Mouse (Mus musculus): ENCODE measurements around the gene Eya2. TPM values are rescaled to one million over a fixed set of nuclear protein-coding genes. Genes with fewer than 3 reads are reported as not detected.

Gene Eya2
- polyA plus RNA-seq, 1 experiment from 2014 or later = 7.8 TPM

DNA sequence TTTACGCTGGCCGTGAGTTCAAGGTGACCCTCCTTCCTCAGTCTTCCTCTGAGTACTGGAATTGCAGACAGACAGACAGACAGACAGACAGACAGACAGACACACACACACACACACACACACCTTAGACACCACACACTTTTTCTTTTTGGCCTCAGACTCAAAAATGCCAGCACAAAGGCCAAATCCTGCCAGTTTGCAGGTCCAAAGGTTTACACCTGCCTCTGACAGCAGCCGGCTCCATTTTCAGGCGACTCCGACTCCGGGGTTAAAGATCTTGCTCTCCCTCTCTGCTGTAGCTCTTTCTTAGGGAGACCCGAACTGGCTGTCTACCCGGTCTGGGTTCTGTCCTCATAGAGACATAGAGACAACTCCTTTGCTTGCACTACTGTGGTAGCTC is 30.7 kb upstream of the Eya2 start:
- no peaks in the 10 kb centered on the region for H3K9me3 ChIP-seq
- no peak overlapping the region for H3K27ac ChIP-seq
- no peak for ATAC-seq (ENCODE audit: low FRiP score)
- no peak overlapping the region for H3K4me2 ChIP-seq
- no peak overlapping the region; the same call in 1 of the 2 replicates for H3K4me3 ChIP-seq (replicated peaks)
- H3K27me3 ChIP-seq = peaks cover 34% of the 10 kb centered on the region
- H3K9ac ChIP-seq = no peak overlapping the region
- no peaks in the 10 kb centered on the region for H3K36me3 ChIP-seq (replicated peaks)
- 65% methylated on average over 8 of the region's 8 CpGs for WGBS
- H3K4me1 ChIP-seq = peaks cover 29% of the 10 kb centered on the region

GRCm38 (mm10) chr2:165564620-165565019 is 30.2 kb upstream of the Eya2 start:
- Histone ChIP-seq H3K27ac (no peak overlapping the region), H3K36me3 (replicated peaks) (no peaks in the 10 kb centered on the region), H3K4me2 (no peak overlapping the region), H3K4me3 (replicated peaks) (no peak overlapping the region), H3K9me3 (no peaks in the 10 kb centered on the region), H3K27me3 (peaks cover 34% of the 10 kb centered on the region), H3K9ac (no peak overlapping the region), H3K4me1 (peaks cover 31% of the 10 kb centered on the region)
- 16% methylated on average over 6 of the region's 6 CpGs for WGBS
- ATAC-seq (ENCODE audit: low FRiP score) = no peak

- 84% methylated on average over 6 of the region's 6 CpGs for WGBS
- no peaks in the 10 kb centered on the region for H3K36me3 ChIP-seq (replicated peaks)
- no peak overlapping the region for H3K4me2 ChIP-seq
- H3K4me1 ChIP-seq = peaks cover 25% of the 10 kb centered on the region
- H3K4me3 ChIP-seq (replicated peaks) = no peak overlapping the region
- no peak for ATAC-seq (ENCODE audit: low FRiP score)
- H3K27ac ChIP-seq = no peak overlapping the region
- no peaks in the 10 kb centered on the region for H3K9me3 ChIP-seq
- H3K27me3 ChIP-seq = peaks cover 28% of the 10 kb centered on the region
- H3K9ac ChIP-seq = no peak overlapping the region
Measured at GRCm38 (mm10) chr2:165566898-165567297, 27.9 kb upstream of the Eya2 start.

- ATAC-seq (ENCODE audit: low FRiP score) = no peak
- Histone ChIP-seq H3K27ac (no peak overlapping the region), H3K36me3 (replicated peaks) (no peaks in the 10 kb centered on the region), H3K4me2 (no peak overlapping the region), H3K4me1 (peaks cover 25% of the 10 kb centered on the region), H3K9me3 (no peaks in the 10 kb centered on the region), H3K4me3 (replicated peaks) (no peak overlapping the region), H3K27me3 (peaks cover 23% of the 10 kb centered on the region), H3K9ac (no peak overlapping the region)
- WGBS = 81% methylated on average over 9 of the region's 9 CpGs
Measured at GRCm38 (mm10) chr2:165567820-165568219, 27.0 kb upstream of the Eya2 start.

DNA sequence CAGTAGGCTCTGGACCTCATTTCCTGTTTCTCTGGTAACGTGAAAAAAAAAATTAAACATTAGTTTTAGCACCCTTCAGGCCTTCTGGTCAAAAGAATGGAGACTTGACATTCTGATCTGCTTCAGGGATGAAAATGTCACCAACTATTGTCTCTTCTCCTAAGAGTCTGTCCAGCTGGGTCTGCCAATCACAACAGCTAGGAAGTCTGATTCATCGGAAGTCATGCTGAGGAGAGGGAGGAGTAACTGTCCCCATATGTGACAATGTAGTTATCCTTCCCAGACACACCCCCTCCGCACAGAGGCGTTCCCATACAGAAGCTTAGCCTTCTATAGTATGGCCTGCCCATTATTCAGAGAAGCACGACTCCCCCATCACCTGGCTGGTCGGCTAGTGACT is 25.9 kb upstream of the Eya2 start:
- H3K27ac ChIP-seq = no peak overlapping the region
- no peak overlapping the region for H3K9ac ChIP-seq
- ATAC-seq (ENCODE audit: low FRiP score) = no peak
- H3K9me3 ChIP-seq = no peaks in the 10 kb centered on the region
- H3K36me3 ChIP-seq (replicated peaks) = no peaks in the 10 kb centered on the region
- H3K27me3 ChIP-seq = peaks cover 13% of the 10 kb centered on the region
- peaks cover 16% of the 10 kb centered on the region for H3K4me1 ChIP-seq
- no peak overlapping the region for H3K4me3 ChIP-seq (replicated peaks)
- 59% methylated on average over 6 of the region's 6 CpGs for WGBS
- no peak overlapping the region for H3K4me2 ChIP-seq

DNA sequence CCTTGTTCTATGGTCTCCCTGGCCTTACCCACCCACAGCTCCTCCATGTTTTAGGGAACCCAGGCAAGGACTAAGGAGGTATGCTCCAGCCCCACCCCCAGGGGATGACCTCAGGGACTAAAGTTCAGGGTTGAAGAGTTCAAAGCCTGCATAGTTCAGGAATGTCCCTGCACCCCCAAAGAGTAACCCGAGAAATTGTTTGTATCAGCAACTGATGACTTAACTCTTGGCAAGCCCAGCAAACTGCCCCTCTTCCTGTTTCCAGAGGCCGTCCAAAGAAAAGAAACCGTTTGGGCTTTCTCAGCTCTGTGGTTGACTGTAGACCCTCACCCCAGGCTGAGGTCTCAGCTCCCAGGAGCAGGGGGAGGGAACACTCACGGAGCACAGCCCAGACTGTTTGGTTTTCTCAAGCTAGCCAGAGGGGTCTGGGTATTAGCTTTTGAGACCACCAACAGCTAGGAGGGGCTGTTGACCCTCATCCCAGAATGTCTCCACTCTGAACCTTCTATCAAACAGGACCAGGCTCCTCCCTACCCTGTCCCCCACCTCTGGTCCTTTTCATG is 23.5 kb upstream of the Eya2 start:
- ATAC-seq (ENCODE audit: low FRiP score) = no peak
- Histone ChIP-seq H3K4me2 (no peak overlapping the region), H3K4me1 (peaks cover 6% of the 10 kb centered on the region; the same call in 1 of the 2 replicates), H3K4me3 (replicated peaks) (no peak overlapping the region), H3K36me3 (replicated peaks) (no peaks in the 10 kb centered on the region), H3K9ac (no peak overlapping the region), H3K9me3 (no peaks in the 10 kb centered on the region), H3K27me3 (no peaks in the 10 kb centered on the region), H3K27ac (no peak overlapping the region)
- WGBS = 69% methylated on average over 4 of the region's 4 CpGs

GRCm38 (mm10) chr2:165583044-165583443 is 11.8 kb upstream of the Eya2 start:
- H3K4me2 ChIP-seq = no peak overlapping the region
- no peak overlapping the region for H3K4me3 ChIP-seq (replicated peaks)
- no peaks in the 10 kb centered on the region for H3K9me3 ChIP-seq
- ATAC-seq (ENCODE audit: low FRiP score) = no peak
- no peak overlapping the region for H3K9ac ChIP-seq
- no peak overlapping the region for H3K27ac ChIP-seq
- WGBS = 84% methylated on average over 8 of the region's 8 CpGs
- no peaks in the 10 kb centered on the region for H3K4me1 ChIP-seq
- no peaks in the 10 kb centered on the region for H3K36me3 ChIP-seq (replicated peaks)
- no peaks in the 10 kb centered on the region for H3K27me3 ChIP-seq

DNA sequence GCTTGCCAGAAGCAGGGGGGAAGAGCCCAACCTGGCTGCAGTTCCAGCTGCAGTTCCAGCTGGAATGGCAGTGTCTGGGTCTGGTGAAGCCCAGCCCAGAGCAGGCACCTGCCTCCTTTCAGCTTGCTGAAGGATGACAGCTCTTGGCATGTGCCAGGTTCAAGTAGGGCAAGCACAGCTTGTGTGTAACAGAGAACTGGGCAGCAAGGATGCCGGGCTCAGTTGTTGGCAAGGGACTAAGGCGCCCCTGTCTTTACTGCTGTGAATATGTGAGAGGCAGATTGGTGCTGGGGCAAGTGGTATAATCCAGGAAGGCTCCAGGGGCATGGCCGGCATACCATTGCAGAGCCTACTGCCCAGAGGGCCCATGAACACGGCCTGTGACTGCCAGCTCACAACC is 11.3 kb upstream of the Eya2 start:
- H3K27ac ChIP-seq = no peak overlapping the region
- H3K27me3 ChIP-seq = no peaks in the 10 kb centered on the region
- WGBS = 84% methylated on average over 4 of the region's 4 CpGs

DNA sequence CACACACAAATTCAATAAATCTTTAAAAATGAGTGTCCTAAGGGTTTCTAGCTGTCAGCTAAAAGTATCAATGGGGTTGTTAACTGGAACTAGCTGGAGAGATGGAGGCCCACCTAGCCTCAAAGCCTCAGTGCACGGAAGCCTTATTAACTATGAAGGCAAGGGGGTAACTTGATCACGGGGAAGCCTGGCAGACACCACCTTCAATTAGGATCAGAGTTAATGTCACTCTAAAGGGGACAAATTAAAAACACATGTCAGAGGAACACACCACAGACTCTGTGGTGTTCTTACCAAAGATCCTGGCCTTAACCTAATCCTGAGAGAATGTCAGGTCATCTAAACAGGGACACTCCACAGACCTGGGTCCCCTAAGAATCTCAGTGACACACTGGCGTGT is 10.3 kb upstream of the Eya2 start:
- Histone ChIP-seq H3K9me3 (no peaks in the 10 kb centered on the region), H3K4me3 (replicated peaks) (no peak overlapping the region), H3K4me2 (no peak overlapping the region), H3K36me3 (replicated peaks) (no peaks in the 10 kb centered on the region), H3K9ac (no peak overlapping the region), H3K27me3 (no peaks in the 10 kb centered on the region), H3K4me1 (no peaks in the 10 kb centered on the region), H3K27ac (no peak overlapping the region)
- no peak for ATAC-seq (ENCODE audit: low FRiP score)
- 77% methylated on average over 3 of the region's 3 CpGs for WGBS

More for the DNA sequence above, 11.3 kb upstream of the Eya2 start:
- Histone ChIP-seq H3K9ac (no peak overlapping the region), H3K4me1 (no peaks in the 10 kb centered on the region), H3K4me2 (no peak overlapping the region), H3K4me3 (replicated peaks) (no peak overlapping the region), H3K36me3 (replicated peaks) (no peaks in the 10 kb centered on the region), H3K9me3 (no peaks in the 10 kb centered on the region)
- ATAC-seq (ENCODE audit: low FRiP score) = no peak

- Histone ChIP-seq H3K4me1 (peaks cover 12% of the 10 kb centered on the region), H3K36me3 (replicated peaks) (no peaks in the 10 kb centered on the region), H3K4me2 (no peak overlapping the region), H3K9me3 (no peaks in the 10 kb centered on the region), H3K27me3 (peaks cover 31% of the 10 kb centered on the region), H3K9ac (no peak overlapping the region), H3K4me3 (replicated peaks) (no peak overlapping the region), H3K27ac (no peak overlapping the region)
- no peak for ATAC-seq (ENCODE audit: low FRiP score)
- WGBS = 79% methylated on average over 16 of the region's 16 CpGs
Measured at GRCm38 (mm10) chr2:165590742-165591141, 4.1 kb upstream of the Eya2 start.

DNA sequence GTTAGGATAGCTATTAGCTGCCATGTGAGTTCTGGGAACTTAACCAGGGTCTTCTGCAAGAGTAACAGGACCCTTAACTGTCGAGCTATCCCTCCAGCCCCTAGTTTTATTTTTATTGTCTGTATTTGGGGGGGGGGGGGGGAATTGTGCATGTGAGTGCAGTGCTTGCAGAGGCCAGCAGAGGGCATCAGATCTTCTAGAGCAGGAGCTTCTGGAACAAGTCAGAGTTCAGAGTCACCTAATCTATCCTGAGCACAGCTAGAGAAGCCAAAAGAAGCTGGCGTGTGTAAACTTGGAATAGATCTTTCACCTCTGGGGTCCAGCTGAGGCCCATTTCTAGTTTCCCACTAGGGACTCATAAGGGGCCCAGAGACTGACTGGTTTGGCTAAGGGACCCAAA is 1.1 kb upstream of the Eya2 start:
- Histone ChIP-seq H3K4me3 (replicated peaks) (no peak overlapping the region), H3K36me3 (replicated peaks) (no peaks in the 10 kb centered on the region), H3K27ac (no peak overlapping the region), H3K9me3 (no peaks in the 10 kb centered on the region), H3K4me2 (no peak overlapping the region), H3K9ac (no peak overlapping the region), H3K4me1 (peaks cover 30% of the 10 kb centered on the region), H3K27me3 (peaks cover 58% of the 10 kb centered on the region)
- ATAC-seq (ENCODE audit: low FRiP score) = no peak
- 90% methylated on average over 2 of the region's 2 CpGs for WGBS

- H3K4me2 ChIP-seq = peak overlapping the region; percentile 98
- no peaks in the 10 kb centered on the region for H3K9me3 ChIP-seq
- H3K9ac ChIP-seq = 0 out of 2 replicates have a peak overlapping the region, but pooled peaks have one; percentile 77
- H3K4me3 ChIP-seq (replicated peaks) = peak overlapping the region; percentile 64
- peaks cover 30% of the 10 kb centered on the region for H3K4me1 ChIP-seq
- WGBS = 1% methylated on average over 13 of the region's 13 CpGs
- H3K27ac ChIP-seq = 0 out of 2 replicates have a peak overlapping the region, but pooled peaks have one; percentile 2
- ATAC-seq (ENCODE audit: low FRiP score) = no peak
- peaks cover 58% of the 10 kb centered on the region for H3K27me3 ChIP-seq
- H3K36me3 ChIP-seq (replicated peaks) = no peaks in the 10 kb centered on the region
Measured at GRCm38 (mm10) chr2:165595676-165596070, 841 bp downstream of the Eya2 start.

GRCm38 (mm10) chr2:165596141-165596540 is 1.3 kb downstream of the Eya2 start:
- H3K27ac ChIP-seq = 0 out of 2 replicates have a peak overlapping the region, but pooled peaks have one; percentile 2
- H3K36me3 ChIP-seq (replicated peaks) = no peaks in the 10 kb centered on the region
- no peak overlapping the region; the same call in 1 of the 2 replicates for H3K9ac ChIP-seq
- no peak for ATAC-seq (ENCODE audit: low FRiP score)
- WGBS = 14% methylated on average over 11 of the region's 11 CpGs
- peak overlapping the region; percentile 98 for H3K4me2 ChIP-seq
- H3K4me3 ChIP-seq (replicated peaks) = peak overlapping the region; percentile 64
- peaks cover 58% of the 10 kb centered on the region for H3K27me3 ChIP-seq
- peaks cover 33% of the 10 kb centered on the region for H3K4me1 ChIP-seq
- no peaks in the 10 kb centered on the region for H3K9me3 ChIP-seq

Data from forebrain, embryonic 12.5 days (tissue).